ENCODE assay signal across 8 mouse cellular contexts in genomic region chr11:115187224-115187639, GRCm38 (mm10). TPM values are rescaled to one million over a fixed set of nuclear protein-coding genes. Genes with fewer than 3 reads are reported as not detected.
A peak's percentile ranks its signal among the peaks of the same experiment; 100 is the strongest.
DNase-seq lines count a peak whose midpoint lies in the region; ATAC-seq and TF ChIP-seq lines count a peak whose summit lies in the region.

Gene Tmem104, plus strand, starts transcription at chr11:115187487.

- peak; percentile 84 for TF ChIP-seq POLR2A in heart, adult 2 months (IDR thresholded peaks at IDR 0.05; ENCODE audit: insufficient read depth, low read depth, low read length)
- TF ChIP-seq POLR2A in limb, embryonic 14.5 days (IDR thresholded peaks at IDR 0.05; ENCODE audit: borderline replicate concordance, extremely low read depth, insufficient read depth, insufficient read length) = peak; percentile 93; the same call in 1 of the 2 replicates

- peak; percentile 96 for ATAC-seq in embryonic facial prominence, embryonic 14.5 days (ENCODE audit: low read depth)
- ATAC-seq in limb, embryonic 14.5 days (ENCODE audit: low FRiP score, low read depth) = peak; percentile 95
- peak; percentile 93 for ATAC-seq in midbrain, postnatal 0 days (ENCODE audit: low FRiP score)

- 0% methylated on average over 38 of the region's 39 CpGs for WGBS in embryonic facial prominence, embryonic 14.5 days
- WGBS in heart, adult 2 months = 1% methylated on average over 39 of the region's 39 CpGs
- under 1% methylated on average over 39 of the region's 39 CpGs for whole genome bisulfite sequencing in limb, embryonic 14.5 days
- WGBS in midbrain, postnatal 0 days = under 1% methylated on average over 39 of the region's 39 CpGs

- H3K9me3 ChIP-seq in embryonic facial prominence, embryonic 14.5 days (ENCODE audit: control insufficient read depth, low read length) = no peaks in the 10 kb centered on the region
- no peaks in the 10 kb centered on the region for H3K9me3 ChIP-seq in limb, embryonic 14.5 days (ENCODE audit: control insufficient read depth, low read length)
- no peaks in the 10 kb centered on the region for H3K9me3 ChIP-seq in midbrain, postnatal 0 days (ENCODE audit: low read length)

- no peaks in the 10 kb centered on the region for H3K36me3 ChIP-seq in embryonic facial prominence, embryonic 14.5 days (ENCODE audit: control insufficient read depth, insufficient read depth, low read length)
- H3K36me3 ChIP-seq in heart, adult 2 months (ENCODE audit: control insufficient read depth, insufficient read depth, low read length) = no peaks in the 10 kb centered on the region
- H3K36me3 ChIP-seq in limb, embryonic 14.5 days (ENCODE audit: control insufficient read depth, insufficient read depth, low read length) = no peaks in the 10 kb centered on the region
- peaks cover 9% of the 10 kb centered on the region; the same call in 1 of the 2 replicates for H3K36me3 ChIP-seq in midbrain, postnatal 0 days (ENCODE audit: insufficient read depth, low read length)

- no peak for TF ChIP-seq EP300 in heart, adult 2 months (IDR thresholded peaks at IDR 0.05; ENCODE audit: insufficient read depth, low read depth, low read length)

- peak within 1 kb of the TSS; percentile 73 for H3K9ac ChIP-seq in embryonic facial prominence, embryonic 14.5 days (ENCODE audit: low read depth, low read length)
- H3K9ac ChIP-seq in heart, adult 2 months (ENCODE audit: low read depth, low read length) = peak within 1 kb of the TSS; percentile 86
- H3K9ac ChIP-seq in limb, embryonic 14.5 days (ENCODE audit: low read depth, low read length, severe bottlenecking) = peak within 1 kb of the TSS; percentile 70
- peak within 1 kb of the TSS; percentile 81 for H3K9ac ChIP-seq in midbrain, postnatal 0 days (replicated peaks; ENCODE audit: low read length, poor library complexity, severe bottlenecking)

- H3K79me2 ChIP-seq in heart, adult 2 months (replicated peaks; ENCODE audit: control insufficient read depth, insufficient read depth, low read length) = no peaks in the 10 kb centered on the region

- H3K4me2 ChIP-seq in embryonic facial prominence, embryonic 14.5 days (ENCODE audit: low read depth, low read length) = peak within 1 kb of the TSS; percentile 64
- H3K4me2 ChIP-seq in limb, embryonic 14.5 days (replicated peaks; ENCODE audit: low read depth, low read length, severe bottlenecking) = peak within 1 kb of the TSS; percentile 69
- H3K4me2 ChIP-seq in midbrain, postnatal 0 days (ENCODE audit: low read depth, low read length, poor library complexity, severe bottlenecking) = peak within 1 kb of the TSS; percentile 84

- DNase-seq in 3T3-L1 (ENCODE audit: low read depth, low spot score) = peak; percentile 98
- DNase-seq in adrenal gland, postnatal 4 days (ENCODE audit: low spot score in 2 of 2) = peak; percentile 99
- peak; percentile 99 for DNase-seq in embryonic facial prominence, embryonic 14.5 days (ENCODE audit: low spot score)
- DNase-seq in heart, adult 2 months = peak; percentile 100
- DNase-seq in kidney, adult 8-10 months = peak; percentile 99
- peak; percentile 98 for DNase-seq in limb, embryonic 14.5 days (ENCODE audit: low spot score)
- peak; percentile 99 for DNase-seq in midbrain, postnatal 0 days (ENCODE audit: low spot score)
- DNase-seq in spleen, postnatal 14 days (ENCODE audit: low spot score in 2 of 2) = peak; percentile 96 to 97

- TF ChIP-seq CTCF in heart, adult 2 months (IDR thresholded peaks at IDR 0.05) = peak; percentile 36
- TF ChIP-seq CTCF in midbrain, postnatal 0 days (IDR thresholded peaks at IDR 0.05) = peak; percentile 44; the same call in 1 of the 2 replicates

- peak within 1 kb of the TSS; percentile 65 for H3K27ac ChIP-seq in embryonic facial prominence, embryonic 14.5 days (replicated peaks; ENCODE audit: low read depth, low read length)
- H3K27ac ChIP-seq in heart, adult 2 months = peak within 1 kb of the TSS; percentile 90
- peak within 1 kb of the TSS; percentile 54; the same call in 1 of the 2 replicates for H3K27ac ChIP-seq in limb, embryonic 14.5 days (replicated peaks; ENCODE audit: low read depth, low read length)
- H3K27ac ChIP-seq in midbrain, postnatal 0 days (ENCODE audit: low read depth, low read length) = peak within 1 kb of the TSS; percentile 82

- intact Hi-C loops in heart, adult 2 months (cut with DNase I) = no loop called here

- H3K4me1 ChIP-seq in embryonic facial prominence, embryonic 14.5 days (ENCODE audit: control insufficient read depth, insufficient read depth, low read length) = peaks cover 11% of the 10 kb centered on the region; the same call in 1 of the 2 replicates
- H3K4me1 ChIP-seq in heart, adult 2 months (ENCODE audit: control insufficient read depth, insufficient read depth, low read length) = peaks cover 10% of the 10 kb centered on the region
- peaks cover 10% of the 10 kb centered on the region; the same call in 1 of the 2 replicates for H3K4me1 ChIP-seq in limb, embryonic 14.5 days (ENCODE audit: control insufficient read depth, insufficient read depth, low read length)
- H3K4me1 ChIP-seq in midbrain, postnatal 0 days (ENCODE audit: insufficient read depth, low read length) = 0 out of 2 replicates have a peak, but pooled peaks cover 5% of the 10 kb centered on the region

- H3K27me3 ChIP-seq in embryonic facial prominence, embryonic 14.5 days (replicated peaks; ENCODE audit: control insufficient read depth, insufficient read depth, low read length) = no peaks in the 10 kb centered on the region
- H3K27me3 ChIP-seq in heart, adult 2 months (ENCODE audit: control insufficient read depth, insufficient read depth, low read length) = no peaks in the 10 kb centered on the region
- H3K27me3 ChIP-seq in limb, embryonic 14.5 days (ENCODE audit: control insufficient read depth, insufficient read depth, low read length) = no peaks in the 10 kb centered on the region
- no peaks in the 10 kb centered on the region for H3K27me3 ChIP-seq in midbrain, postnatal 0 days (ENCODE audit: insufficient read depth, low read length)

- peak within 1 kb of the TSS; percentile 56 for H3K4me3 ChIP-seq in embryonic facial prominence, embryonic 14.5 days (ENCODE audit: low read depth, low read length)
- peak within 1 kb of the TSS; percentile 57 for H3K4me3 ChIP-seq in heart, adult 2 months
- peak within 1 kb of the TSS; percentile 64 for H3K4me3 ChIP-seq in limb, embryonic 14.5 days (replicated peaks; ENCODE audit: low read length)
- H3K4me3 ChIP-seq in midbrain, postnatal 0 days (ENCODE audit: low read depth, low read length) = peak within 1 kb of the TSS; percentile 67

RNA-seq across cellular contexts. Expression of gene Tmem104, which starts in this region (rescaled TPM):
- total RNA-seq in adrenal gland, postnatal 4 days (2021) = 10 to 100 TPM; 11.9 to 12.0 TPM
- polyA plus RNA-seq in embryonic facial prominence, embryonic 14.5 days (2014; fragmentation: Nextera tagmentation; extraction: Ambion mirVana) = 12.5 and 14.9 TPM in 2 replicates
- total RNA-seq in heart, adult 2 months (2021) = 10 to 100 TPM in 1 of 2 experiments, 1 to 10 TPM in 1; 8.8 to 11.6 TPM
- polyA plus RNA-seq in heart, adult 2 months (2012; rRNA removed) = 8.6 and 9.9 TPM in 2 replicates
- 9.2 and 16.9 TPM in 2 replicates for polyA plus RNA-seq in limb, embryonic 14.5 days (2012; rRNA removed)
- polyA plus RNA-seq in limb, embryonic 14.5 days (2014; fragmentation: Nextera tagmentation; extraction: Ambion mirVana) = 11.4 and 12.4 TPM in 2 replicates
- 7.8 and 8.5 TPM in 2 replicates for total RNA-seq in midbrain, postnatal 0 days (2014; rRNA removed)
- polyA plus RNA-seq in midbrain, postnatal 0 days (2015; fragmentation: Nextera tagmentation; extraction: Ambion mirVana) = 12.2 and 12.9 TPM in 2 replicates

Comparison
In these comparisons a context has a peak if more than half of its experiments do, and no peak if none do; other contexts are left out.
1. Peak in every context shown above with its lines: DNase-seq, ATAC-seq, H3K4me3 ChIP-seq and H3K27ac ChIP-seq.